Comparison of ENCODE assay signal across 19 mouse cellular contexts in genomic region chr3:125687601-125688000, GRCm38 (mm10).
"Had no signal": no experiment of that assay in that cellular context is flagged by ENCODE, and none has a peak within 500 bp of the region (broad histone marks: within the 10 kb centered on the region; RNA-seq: fewer than 3 reads in every experiment).

No protein-coding gene starts in this region.

- H3K27me3 ChIP-seq: liver, embryonic 13.5 days; liver, embryonic 15.5 days; lung, embryonic 15.5 days; midbrain, embryonic 12.5 days; neural tube, embryonic 13.5 days; neural tube, embryonic 15.5 days; stomach, embryonic 15.5 days had no signal

- ATAC-seq: liver, postnatal 0 days; midbrain, embryonic 16.5 days had no signal

- H3K4me1 ChIP-seq: liver, embryonic 13.5 days; liver, embryonic 15.5 days; lung, embryonic 15.5 days; midbrain, embryonic 10.5 days; midbrain, embryonic 12.5 days; stomach, embryonic 15.5 days had no signal

- H3K36me3 ChIP-seq: liver, embryonic 13.5 days; liver, embryonic 15.5 days; lung, embryonic 15.5 days; midbrain, embryonic 10.5 days; midbrain, embryonic 12.5 days; neural tube, embryonic 13.5 days; neural tube, embryonic 15.5 days; stomach, embryonic 15.5 days had no signal

- H3K9me3 ChIP-seq: liver, embryonic 13.5 days; liver, embryonic 15.5 days; lung, embryonic 15.5 days; midbrain, embryonic 10.5 days; midbrain, embryonic 12.5 days; neural tube, embryonic 13.5 days; neural tube, embryonic 15.5 days; stomach, embryonic 15.5 days had no signal

- DNase-seq: liver, embryonic 13.5 days; liver, postnatal 0 days; lung, adult 2 months; lung, postnatal 10 days; lung, postnatal 4 days; right cerebral cortex, postnatal 14 days; thymus, adult 2 months; thymus, postnatal 25 days; thymus, postnatal 4 days had no signal

- H3K9ac ChIP-seq: liver, embryonic 13.5 days; liver, embryonic 15.5 days; liver, postnatal 0 days; lung, embryonic 15.5 days; midbrain, embryonic 12.5 days; neural tube, embryonic 13.5 days; neural tube, embryonic 15.5 days; stomach, embryonic 15.5 days had no signal

- H3K27ac ChIP-seq: liver, embryonic 13.5 days; liver, embryonic 15.5 days; lung, embryonic 15.5 days; midbrain, embryonic 10.5 days; midbrain, embryonic 12.5 days; neural tube, embryonic 13.5 days; neural tube, embryonic 15.5 days; stomach, embryonic 15.5 days; stomach, postnatal 0 days had no signal

- H3K4me3 ChIP-seq: liver, embryonic 13.5 days; liver, embryonic 15.5 days; lung, embryonic 15.5 days; midbrain, embryonic 10.5 days; midbrain, embryonic 12.5 days; myocyte; neural tube, embryonic 13.5 days; neural tube, embryonic 15.5 days; stomach, embryonic 15.5 days had no signal

- H3K4me2 ChIP-seq: liver, embryonic 13.5 days; liver, embryonic 15.5 days; lung, embryonic 15.5 days; midbrain, embryonic 12.5 days; neural tube, embryonic 13.5 days; neural tube, embryonic 15.5 days; stomach, embryonic 15.5 days had no signal
